Mouse (Mus musculus): ENCODE results near the gene Clcn7.

Gene Clcn7

GRCm38 (mm10) chr17:25139960-25140359 lies 6.8 kb downstream of the Clcn7 start:
- peaks cover 65% of the 10 kb centered on the region for H3K36me3 ChIP-seq (ENCODE audit: insufficient read depth, low read length)
- H3K27me3 ChIP-seq (ENCODE audit: insufficient read depth, low read length): no peaks in the 10 kb centered on the region
- no peaks in the 10 kb centered on the region for H3K9me3 ChIP-seq (ENCODE audit: low read length)
- no peak overlapping the region for H3K4me3 ChIP-seq (replicated peaks; ENCODE audit: low read length)
- peaks cover 29% of the 10 kb centered on the region for H3K4me1 ChIP-seq (replicated peaks; ENCODE audit: low read depth, low read length)
- TF ChIP-seq CTCF (conservative IDR thresholded peaks at IDR 0.05; ENCODE audit: low read length) (peak; percentile 54), POU5F1 (IDR thresholded peaks at IDR 0.05; ENCODE audit: borderline replicate concordance, low read length) (no peak), NANOG (IDR thresholded peaks at IDR 0.05; ENCODE audit: borderline replicate concordance, low read length) (no peak)

GRCm38 (mm10) chr17:25162161-25162560 lies 29.0 kb downstream of the Clcn7 start, which contains the start of gene Ccdc154:
Gene Ccdc154, plus strand, starts transcription at chr17:25162461.
- Histone ChIP-seq H3K27me3 (ENCODE audit: insufficient read depth, low read length) (no peaks in the 10 kb centered on the region), H3K9me3 (ENCODE audit: low read length) (no peaks in the 10 kb centered on the region), H3K4me3 (replicated peaks; ENCODE audit: low read length) (no peak within 1 kb of the TSS), H3K36me3 (ENCODE audit: insufficient read depth, low read length) (peaks cover 52% of the 10 kb centered on the region), H3K4me1 (replicated peaks; ENCODE audit: low read depth, low read length) (peaks cover 13% of the 10 kb centered on the region)
- TF ChIP-seq CTCF (conservative IDR thresholded peaks at IDR 0.05; ENCODE audit: low read length): no peak
- TF ChIP-seq POU5F1 (IDR thresholded peaks at IDR 0.05; ENCODE audit: borderline replicate concordance, low read length): no peak
- no peak for TF ChIP-seq NANOG (IDR thresholded peaks at IDR 0.05; ENCODE audit: borderline replicate concordance, low read length)

- H3K27me3 ChIP-seq (ENCODE audit: insufficient read depth, low read length): no peaks in the 10 kb centered on the region
- peaks cover 19% of the 10 kb centered on the region for H3K4me1 ChIP-seq (replicated peaks; ENCODE audit: low read depth, low read length)
- no peak overlapping the region for H3K4me3 ChIP-seq (replicated peaks; ENCODE audit: low read length)
- H3K9me3 ChIP-seq (ENCODE audit: low read length): no peaks in the 10 kb centered on the region
- no peak for TF ChIP-seq CTCF (conservative IDR thresholded peaks at IDR 0.05; ENCODE audit: low read length)
- no peak for TF ChIP-seq POU5F1 (IDR thresholded peaks at IDR 0.05; ENCODE audit: borderline replicate concordance, low read length)
- no peak for TF ChIP-seq NANOG (IDR thresholded peaks at IDR 0.05; ENCODE audit: borderline replicate concordance, low read length)
- peaks cover 40% of the 10 kb centered on the region for H3K36me3 ChIP-seq (ENCODE audit: insufficient read depth, low read length)
Measured at GRCm38 (mm10) chr17:25163387-25163786, 30.2 kb downstream of the Clcn7 start.

DNA sequence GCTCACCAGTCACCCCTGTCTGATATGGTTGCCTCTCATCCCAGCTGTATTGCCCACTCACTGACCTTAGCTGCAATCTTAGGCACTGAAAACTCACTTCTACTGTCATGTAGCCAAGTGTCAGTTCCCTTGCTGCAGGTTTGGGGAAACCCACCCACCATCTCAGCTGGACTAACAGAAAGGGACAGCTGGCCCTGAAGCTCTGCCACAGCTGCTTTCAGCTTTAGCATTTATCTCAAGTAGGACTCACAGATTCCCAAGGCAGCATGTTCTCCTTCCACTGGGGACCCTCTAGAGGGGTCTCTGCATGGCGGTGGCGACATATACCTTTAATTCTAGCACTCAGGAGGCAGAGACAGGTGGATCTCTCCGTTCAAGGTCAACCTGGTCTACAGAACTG lies 31.6 kb downstream of the Clcn7 start:
- Histone ChIP-seq H3K9me3 (ENCODE audit: low read length) (no peaks in the 10 kb centered on the region), H3K27me3 (ENCODE audit: insufficient read depth, low read length) (no peaks in the 10 kb centered on the region), H3K36me3 (ENCODE audit: insufficient read depth, low read length) (peaks cover 29% of the 10 kb centered on the region), H3K4me1 (replicated peaks; ENCODE audit: low read depth, low read length) (peaks cover 19% of the 10 kb centered on the region), H3K4me3 (replicated peaks; ENCODE audit: low read length) (no peak overlapping the region)
- TF ChIP-seq NANOG (IDR thresholded peaks at IDR 0.05; ENCODE audit: borderline replicate concordance, low read length) (no peak), POU5F1 (IDR thresholded peaks at IDR 0.05; ENCODE audit: borderline replicate concordance, low read length) (no peak), CTCF (conservative IDR thresholded peaks at IDR 0.05; ENCODE audit: low read length) (no peak)

- no peaks in the 10 kb centered on the region for H3K27me3 ChIP-seq (ENCODE audit: insufficient read depth, low read length)
- H3K4me1 ChIP-seq (replicated peaks; ENCODE audit: low read depth, low read length): peaks cover 23% of the 10 kb centered on the region
- peaks cover 16% of the 10 kb centered on the region for H3K36me3 ChIP-seq (ENCODE audit: insufficient read depth, low read length)
- H3K4me3 ChIP-seq (replicated peaks; ENCODE audit: low read length): no peak overlapping the region
- TF ChIP-seq CTCF (conservative IDR thresholded peaks at IDR 0.05; ENCODE audit: low read length) (no peak), POU5F1 (IDR thresholded peaks at IDR 0.05; ENCODE audit: borderline replicate concordance, low read length) (no peak), NANOG (IDR thresholded peaks at IDR 0.05; ENCODE audit: borderline replicate concordance, low read length) (no peak)
- no peaks in the 10 kb centered on the region for H3K9me3 ChIP-seq (ENCODE audit: low read length)
Measured at GRCm38 (mm10) chr17:25165970-25166671, 32.9 kb downstream of the Clcn7 start.

DNA sequence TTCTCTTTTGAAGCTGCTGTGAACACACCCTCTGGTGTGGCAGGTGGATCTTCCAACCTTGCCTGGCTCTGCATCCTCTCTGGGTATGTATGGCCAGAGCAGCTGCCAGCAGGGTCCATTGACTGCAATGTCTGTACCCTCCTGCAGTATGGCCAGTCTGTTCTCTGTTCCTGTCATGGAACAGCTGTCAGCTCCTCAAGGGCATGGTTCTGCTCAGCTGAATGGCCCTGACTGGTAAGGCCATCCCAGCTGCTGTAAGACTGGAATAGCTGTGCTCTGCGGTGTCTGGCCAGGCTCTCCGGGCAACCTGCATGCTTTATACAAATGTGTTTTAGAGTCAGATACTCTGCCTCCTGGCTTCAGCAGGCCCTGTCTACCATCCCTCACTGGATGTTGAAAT lies 36.5 kb downstream of the Clcn7 start:
- TF ChIP-seq NANOG (IDR thresholded peaks at IDR 0.05; ENCODE audit: borderline replicate concordance, low read length): no peak
- TF ChIP-seq CTCF (conservative IDR thresholded peaks at IDR 0.05; ENCODE audit: low read length): no peak
- no peak for TF ChIP-seq POU5F1 (IDR thresholded peaks at IDR 0.05; ENCODE audit: borderline replicate concordance, low read length)

DNA sequence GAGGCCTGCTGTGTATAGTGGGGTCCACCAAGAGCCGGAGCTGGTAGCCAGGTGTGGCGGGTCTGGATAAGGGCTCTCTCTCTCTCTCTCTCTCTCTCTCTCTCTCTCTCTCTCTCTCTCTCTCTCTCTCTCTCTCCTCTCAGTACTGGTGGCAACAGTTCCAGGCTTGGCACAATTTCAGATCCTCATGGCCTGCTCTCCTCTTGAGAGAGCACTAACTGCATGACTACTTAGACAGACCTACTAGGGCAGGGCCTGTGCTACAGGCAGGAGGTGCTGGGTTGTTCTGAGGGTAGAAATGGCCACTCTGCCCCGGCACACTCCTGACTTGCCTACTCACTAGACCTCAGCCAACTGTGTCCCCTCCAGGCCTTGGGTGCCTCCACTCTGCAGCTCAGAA lies 39.4 kb downstream of the Clcn7 start:
- TF ChIP-seq NANOG (IDR thresholded peaks at IDR 0.05; ENCODE audit: borderline replicate concordance, low read length) (no peak), POU5F1 (IDR thresholded peaks at IDR 0.05; ENCODE audit: borderline replicate concordance, low read length) (no peak), CTCF (conservative IDR thresholded peaks at IDR 0.05; ENCODE audit: low read length) (no peak)
- 0 out of 2 replicates have a peak overlapping the region, but pooled peaks have one; percentile 70 for H3K4me3 ChIP-seq (replicated peaks; ENCODE audit: low read length)

More for the DNA sequence above, 36.5 kb downstream of the Clcn7 start:
- Histone ChIP-seq H3K36me3 (ENCODE audit: insufficient read depth, low read length) (no peaks in the 10 kb centered on the region), H3K27me3 (ENCODE audit: insufficient read depth, low read length) (no peaks in the 10 kb centered on the region), H3K4me3 (replicated peaks; ENCODE audit: low read length) (no peak overlapping the region), H3K9me3 (ENCODE audit: low read length) (no peaks in the 10 kb centered on the region), H3K4me1 (replicated peaks; ENCODE audit: low read depth, low read length) (peaks cover 44% of the 10 kb centered on the region)

GRCm38 (mm10) chr17:25175411-25175810 lies 42.2 kb downstream of the Clcn7 start, which contains the start of gene Gm38655:
Gene Gm38655, minus strand, starts transcription at chr17:25175471.
- Histone ChIP-seq H3K27me3 (ENCODE audit: insufficient read depth, low read length) (0 out of 2 replicates have a peak, but pooled peaks cover 7% of the 10 kb centered on the region), H3K4me3 (replicated peaks; ENCODE audit: low read length) (no peak within 1 kb of the TSS), H3K9me3 (ENCODE audit: low read length) (no peaks in the 10 kb centered on the region), H3K4me1 (replicated peaks; ENCODE audit: low read depth, low read length) (peaks cover 34% of the 10 kb centered on the region), H3K36me3 (ENCODE audit: insufficient read depth, low read length) (no peaks in the 10 kb centered on the region)
- TF ChIP-seq CTCF (conservative IDR thresholded peaks at IDR 0.05; ENCODE audit: low read length): no peak
- no peak for TF ChIP-seq NANOG (IDR thresholded peaks at IDR 0.05; ENCODE audit: borderline replicate concordance, low read length)
- no peak for TF ChIP-seq POU5F1 (IDR thresholded peaks at IDR 0.05; ENCODE audit: borderline replicate concordance, low read length)

More for the DNA sequence above, 39.4 kb downstream of the Clcn7 start:
- Histone ChIP-seq H3K9me3 (ENCODE audit: low read length) (no peaks in the 10 kb centered on the region), H3K27me3 (ENCODE audit: insufficient read depth, low read length) (0 out of 2 replicates have a peak, but pooled peaks cover 7% of the 10 kb centered on the region), H3K4me1 (replicated peaks; ENCODE audit: low read depth, low read length) (peaks cover 35% of the 10 kb centered on the region), H3K36me3 (ENCODE audit: insufficient read depth, low read length) (no peaks in the 10 kb centered on the region)
